Mouse (Mus musculus) spleen, adult 18-20 months (tissue): ENCODE results near the gene Ranbp10.
"Not testable (repeated sequence)": the region's sequence is repeated elsewhere in the genome, so short reads cannot be mapped to it uniquely, and the experiment has no call there.

Experiments
- DNase-seq, 2 experiments: peaks; one replicate each; pipeline ENCODE4 v3.0.0; 2022; ENCODE audit warnings: mixed read lengths in 2 of 2

Gene Ranbp10

GRCm38 (mm10) chr8:105833740-105834139 lies 6.6 kb upstream of the Ranbp10 start:
- not testable (repeated sequence) for DNase-seq

DNA sequence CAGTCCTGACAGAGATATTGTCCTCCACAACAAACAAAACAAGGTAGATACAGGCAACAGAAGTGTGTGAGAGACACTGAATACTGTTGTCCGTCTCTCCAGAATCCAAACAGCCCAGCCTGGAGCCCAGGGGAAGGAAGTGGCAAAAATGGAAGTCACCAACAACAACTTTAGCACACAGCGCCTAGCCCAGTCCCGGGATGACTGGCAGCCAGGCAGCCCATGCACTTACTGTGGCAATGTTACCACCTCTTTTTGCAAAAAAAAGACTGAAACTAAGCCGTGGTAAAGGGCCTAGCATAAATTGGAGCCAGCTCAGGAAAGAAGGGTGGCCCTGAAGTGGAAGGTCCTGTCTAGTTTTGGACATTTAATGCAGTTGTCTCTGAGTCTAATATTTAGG lies 771 bp downstream of the Ranbp10 start:
- no peak for DNase-seq

DNA sequence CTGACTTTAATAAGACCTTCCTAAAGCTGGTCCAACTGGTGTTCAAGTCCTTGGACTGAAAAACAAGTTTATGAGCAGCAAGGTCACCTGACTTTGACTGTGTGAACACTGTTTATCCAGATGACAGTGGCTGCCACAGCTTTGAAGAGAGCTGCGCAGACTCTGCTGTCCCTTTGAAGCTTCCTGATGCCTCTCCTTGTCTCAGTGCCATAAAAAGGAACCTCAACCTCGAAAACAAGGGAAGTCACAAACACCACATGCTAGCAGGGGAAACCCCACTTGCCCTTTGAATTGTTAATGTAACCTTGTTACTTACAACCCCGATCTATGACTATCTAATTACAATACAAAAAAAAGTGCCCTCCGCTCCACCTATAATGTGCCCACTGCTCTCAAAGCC lies 1.6 kb downstream of the Ranbp10 start:
- no peak for DNase-seq

GRCm38 (mm10) chr8:105820925-105821324 lies 6.2 kb downstream of the Ranbp10 start:
- DNase-seq: no peak

- no peak for DNase-seq
Measured at GRCm38 (mm10) chr8:105819659-105820058, 7.5 kb downstream of the Ranbp10 start.

DNA sequence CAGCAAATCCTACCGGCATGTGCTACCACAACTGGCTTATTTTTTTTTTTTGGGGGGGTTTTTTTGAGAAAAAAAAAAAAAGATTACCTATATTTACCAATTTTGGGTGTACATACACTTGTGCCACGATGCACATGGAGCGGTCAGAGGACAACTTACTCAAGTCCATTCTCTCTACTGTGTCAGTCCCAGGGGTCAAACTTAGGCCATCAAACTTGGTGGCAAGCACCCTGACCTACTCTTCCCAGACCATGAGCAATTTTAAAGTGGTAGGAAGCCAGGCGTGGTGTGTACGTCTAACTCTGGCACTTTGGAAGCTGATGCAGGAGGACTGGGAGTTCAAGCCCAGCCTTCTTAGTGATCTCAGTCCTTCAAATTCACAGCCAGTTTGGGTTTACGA lies 13.9 kb downstream of the Ranbp10 start:
- no peak for DNase-seq

DNA sequence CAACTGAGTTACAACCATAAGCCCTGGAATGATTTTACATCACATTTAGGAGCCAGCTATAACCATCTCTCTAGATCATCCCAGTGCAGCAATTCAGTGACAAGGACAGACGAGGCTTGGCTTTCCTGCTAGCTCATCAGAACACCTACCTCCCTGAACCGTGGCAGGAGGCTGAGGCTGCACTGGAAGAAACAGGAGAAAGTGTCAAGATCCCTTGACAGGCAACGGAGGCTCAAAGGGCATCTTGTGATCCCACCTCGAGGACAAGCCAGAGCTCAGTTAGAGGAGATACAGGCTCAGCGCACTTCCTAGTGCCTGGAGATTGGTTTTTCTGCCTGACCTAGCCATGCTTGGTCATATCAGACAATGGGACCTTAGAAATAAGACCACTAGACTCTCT lies 14.6 kb downstream of the Ranbp10 start:
- no peak for DNase-seq

DNA sequence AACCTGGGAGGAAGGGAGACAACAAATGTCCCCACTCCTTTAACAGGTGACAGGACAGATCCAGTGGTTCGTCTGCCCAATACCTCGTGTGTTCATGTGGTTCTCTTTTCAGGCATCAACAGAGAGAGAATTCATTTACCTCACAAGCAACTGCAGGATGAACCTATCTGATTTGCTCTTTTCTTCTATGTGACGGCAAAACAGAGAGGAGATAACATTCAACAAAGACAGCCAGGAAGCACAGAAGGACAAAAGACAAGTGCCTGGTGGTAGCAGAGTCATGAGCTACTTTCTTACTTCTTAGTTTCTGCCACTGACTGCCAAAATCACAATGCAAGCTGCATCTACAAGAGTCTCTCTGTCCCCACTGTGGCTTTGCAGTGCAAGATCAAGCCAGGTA lies 15.6 kb downstream of the Ranbp10 start:
- DNase-seq: no peak

DNA sequence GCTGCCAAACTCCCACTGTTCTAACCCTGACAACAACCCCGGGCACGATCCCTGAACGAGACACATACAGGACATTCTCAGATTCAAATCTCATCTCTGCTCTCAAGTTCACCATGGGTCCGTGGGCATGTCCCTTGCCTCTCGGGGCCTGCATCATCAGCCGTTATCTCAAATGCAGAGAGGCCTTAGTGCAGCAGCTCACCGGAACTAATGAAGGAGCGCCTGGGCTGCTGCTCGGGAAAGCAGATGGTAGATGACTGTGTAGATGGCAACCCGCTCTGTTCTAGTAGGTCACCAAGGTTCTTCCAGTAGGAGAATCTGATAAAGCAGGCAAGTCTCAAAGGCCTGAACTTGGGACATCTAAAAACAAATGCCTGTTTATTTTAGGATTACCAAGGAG lies 16.1 kb downstream of the Ranbp10 start:
- DNase-seq: no peak

DNA sequence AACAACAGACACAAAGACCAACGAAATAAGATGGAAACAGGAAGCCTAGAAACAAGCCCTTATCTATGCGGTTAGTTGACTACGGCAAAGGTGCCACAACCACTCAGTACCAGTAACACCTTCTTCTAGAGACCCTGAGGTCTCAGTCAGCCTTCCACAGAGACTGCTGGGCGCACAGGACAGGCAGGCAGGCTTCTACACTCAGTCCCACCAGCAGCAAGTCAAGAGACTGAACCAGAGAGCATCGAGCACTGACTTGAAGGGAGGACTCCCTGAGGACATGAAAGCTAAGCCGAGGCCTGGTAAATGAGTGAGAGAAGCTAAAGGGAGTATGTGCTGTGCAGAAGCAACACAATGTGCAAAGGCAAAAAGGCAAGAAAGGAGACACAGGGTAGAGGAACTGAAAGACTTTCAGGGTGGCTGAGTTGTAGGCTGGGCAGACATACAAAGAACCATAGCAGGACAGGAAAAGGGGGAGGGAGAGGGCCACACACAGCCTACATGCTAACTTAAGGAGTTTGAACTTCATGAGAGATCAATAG lies 16.8 kb downstream of the Ranbp10 start:
- peak; percentile 30 to 36 for DNase-seq

DNA sequence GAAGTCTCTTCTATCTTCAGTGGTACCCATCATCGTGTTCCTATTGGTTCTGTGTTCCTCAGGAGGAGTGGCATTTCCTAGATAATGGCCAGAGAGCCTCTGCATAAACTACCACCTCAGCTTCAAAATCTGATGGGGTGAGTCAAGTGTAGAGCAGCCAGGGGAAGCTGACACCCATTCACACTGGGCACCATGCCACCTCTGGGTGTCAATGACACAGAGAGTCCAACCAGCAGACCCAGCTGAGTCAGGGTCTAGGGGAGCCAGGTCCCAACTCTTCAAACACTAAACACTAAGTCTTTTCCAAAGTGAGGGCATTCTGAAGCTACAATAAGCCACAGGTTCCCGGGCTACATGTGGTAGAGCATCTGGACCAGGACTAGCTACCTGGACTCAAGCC lies 18.7 kb downstream of the Ranbp10 start:
- DNase-seq: no peak

DNA sequence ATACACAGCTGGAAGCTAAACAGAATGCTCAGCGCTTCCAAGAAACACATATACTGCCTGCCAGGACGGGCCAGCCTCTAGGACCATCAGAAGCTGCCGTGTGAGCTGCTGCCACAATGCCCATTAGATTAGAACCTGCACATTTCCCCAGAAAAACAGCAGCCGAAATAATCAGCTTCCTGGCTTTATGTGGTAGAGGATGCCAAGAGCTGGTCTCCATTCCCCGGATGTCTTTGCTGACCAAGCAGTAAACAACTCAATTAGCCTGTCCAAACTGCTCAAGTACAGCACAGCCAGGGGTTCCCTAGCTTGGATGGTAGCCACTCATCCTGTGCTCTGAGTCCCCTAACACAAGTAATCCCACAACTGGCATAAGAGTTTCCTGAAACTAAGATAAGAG lies 19.4 kb downstream of the Ranbp10 start:
- DNase-seq: no peak

- no peak for DNase-seq
Measured at GRCm38 (mm10) chr8:105805964-105806363, 21.2 kb downstream of the Ranbp10 start.

GRCm38 (mm10) chr8:105805346-105805745 lies 21.8 kb downstream of the Ranbp10 start:
- DNase-seq: no peak

- DNase-seq: no peak
Measured at GRCm38 (mm10) chr8:105804797-105805196, 22.4 kb downstream of the Ranbp10 start.

GRCm38 (mm10) chr8:105801153-105801904 lies 25.8 kb downstream of the Ranbp10 start:
- DNase-seq: no peak

DNA sequence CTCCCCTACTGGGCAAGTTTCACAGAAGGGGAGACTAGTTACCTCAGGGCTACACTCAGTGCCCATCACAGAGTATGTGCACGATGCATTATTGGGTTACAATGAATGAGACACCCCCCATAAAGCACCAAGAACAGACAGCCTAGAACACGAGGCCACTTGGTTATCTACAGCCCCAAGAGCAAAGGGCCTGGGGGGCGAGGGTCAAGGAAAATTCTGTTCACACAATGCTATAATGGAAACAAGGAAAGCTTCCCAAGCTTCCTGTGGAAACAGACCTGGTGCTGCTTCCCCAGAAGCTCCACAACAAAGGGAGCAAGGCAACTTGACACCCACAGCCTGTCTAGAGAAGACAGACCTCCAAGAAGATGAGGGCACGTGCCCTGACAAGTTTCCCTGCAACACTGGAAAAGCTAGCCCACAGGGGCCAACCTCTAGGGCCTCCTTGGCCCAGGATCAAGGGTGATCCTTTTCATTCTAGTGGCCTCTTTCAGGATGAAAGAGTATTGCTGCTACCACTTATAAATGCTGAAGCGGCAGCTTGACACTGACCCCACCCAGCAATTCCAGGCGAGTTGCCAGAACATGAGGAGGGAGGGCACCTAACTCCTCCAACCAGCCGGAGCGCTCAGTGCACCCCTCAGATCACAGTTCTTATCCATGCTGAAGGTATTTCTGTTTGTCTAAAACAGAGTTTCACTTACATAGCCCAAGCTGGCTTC lies 27.9 kb downstream of the Ranbp10 start:
- DNase-seq: peak in 1 of 2 experiments; percentile 15

GRCm38 (mm10) chr8:105798408-105798807 lies 28.7 kb downstream of the Ranbp10 start:
- DNase-seq: no peak

GRCm38 (mm10) chr8:105795785-105796184 lies 31.4 kb downstream of the Ranbp10 start:
- DNase-seq: no peak

DNA sequence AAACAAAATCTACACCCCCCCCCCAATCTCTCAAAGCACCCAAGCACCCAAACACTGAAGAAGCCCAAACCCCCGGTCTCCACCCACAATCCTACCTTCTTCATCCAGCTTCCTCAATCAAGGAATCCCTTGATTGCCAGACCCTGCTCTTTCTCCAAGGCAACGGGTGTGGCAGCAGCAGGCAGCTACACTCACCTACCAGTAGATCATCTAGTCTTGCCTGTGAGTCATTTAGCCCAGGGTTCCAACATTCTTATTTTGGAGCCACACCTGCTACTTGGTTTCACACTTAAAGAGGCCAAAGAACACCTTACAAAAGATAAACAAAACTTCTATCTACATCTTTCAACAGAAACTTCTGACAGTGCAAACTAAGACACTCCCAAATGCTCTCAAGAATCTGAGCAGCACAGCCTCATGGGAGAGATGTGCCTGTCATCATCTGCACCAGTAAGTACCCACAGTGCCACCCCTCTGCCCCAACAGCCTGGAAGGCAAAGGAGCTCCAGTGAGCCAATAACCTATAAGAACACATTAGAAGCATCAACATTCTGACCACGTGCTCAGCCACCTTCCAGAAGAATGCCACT lies 33.0 kb downstream of the Ranbp10 start:
- no peak for DNase-seq

DNA sequence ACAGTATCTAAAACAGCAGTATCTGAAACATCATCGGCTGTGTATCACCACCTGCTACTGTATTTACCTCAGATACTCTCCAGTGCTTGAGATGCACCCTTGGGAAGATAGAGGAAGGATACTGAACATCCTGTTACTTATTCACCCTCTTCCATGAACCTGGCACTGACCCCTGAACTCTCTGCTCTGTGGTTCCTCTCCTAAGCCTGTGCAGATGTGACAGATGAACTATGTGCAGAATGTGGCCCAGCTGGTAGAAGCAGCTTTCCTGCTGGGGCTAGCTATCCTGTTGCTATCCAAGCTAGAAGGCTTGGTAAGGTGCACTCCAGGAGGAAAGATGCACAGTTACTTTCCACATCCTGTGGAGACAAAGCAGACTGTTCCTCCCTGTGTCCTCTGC lies 33.8 kb downstream of the Ranbp10 start:
- no peak for DNase-seq

DNA sequence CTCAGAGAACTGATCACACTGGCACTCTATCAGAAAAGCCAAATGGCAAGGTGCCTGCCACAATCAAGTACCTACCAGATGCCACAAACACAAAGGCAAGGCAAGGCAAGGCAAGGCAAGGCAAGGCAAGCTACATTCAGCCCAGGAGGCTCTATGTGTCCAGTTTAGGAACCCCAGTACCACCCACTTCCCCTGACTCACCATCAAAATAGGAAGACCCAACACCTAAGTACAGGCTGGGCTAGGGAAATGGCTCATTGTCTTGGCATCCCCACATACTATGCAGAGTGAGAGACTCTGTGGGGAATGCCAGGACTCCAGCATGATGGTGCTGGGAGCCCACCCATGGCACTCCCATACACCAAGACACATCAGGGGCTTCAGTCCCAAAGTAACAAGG lies 37.5 kb downstream of the Ranbp10 start:
- DNase-seq: no peak

DNA sequence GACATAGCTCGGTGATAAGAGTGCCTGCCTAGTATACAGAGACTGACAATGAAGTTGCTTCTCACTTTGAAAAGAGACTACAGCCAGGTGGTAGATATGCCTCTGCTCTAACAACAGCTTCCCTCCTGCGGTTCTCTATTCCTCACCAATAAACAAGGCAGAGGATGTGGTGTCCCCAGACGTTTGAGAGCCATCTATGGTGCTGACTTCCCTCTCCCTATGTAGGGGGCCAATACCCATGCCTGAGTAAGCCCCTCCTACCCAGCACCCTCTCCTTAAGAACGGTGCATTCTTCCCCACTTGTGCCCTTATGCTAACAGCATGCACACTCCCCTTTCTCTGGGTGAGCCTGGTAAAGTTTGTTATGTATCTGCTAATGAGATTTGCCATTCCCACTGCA lies 38.2 kb downstream of the Ranbp10 start:
- DNase-seq: no peak

- DNase-seq: peak; percentile 20 to 65
Measured at GRCm38 (mm10) chr8:105788241-105788640, 38.9 kb downstream of the Ranbp10 start.
